Mouse (Mus musculus) layer of hippocampus, adult 2 months (tissue): ENCODE measurements around the gene Cxcl13. TPM values are rescaled to one million over a fixed set of nuclear protein-coding genes. Genes with fewer than 3 reads are reported as not detected.

Experiments used
- DNase-seq, 2 experiments: peaks; one replicate each; pipeline ENCODE4 v3.0.0; 2022; ENCODE audit warnings: low spot score in 2 of 2
- H3K27ac ChIP-seq: fragments of 200-600 bp; 2 replicates; pipeline ENCODE4 v1.8.1; 2022
- H3K4me3 ChIP-seq: fragments of 200-600 bp; 2 replicates; pipeline ENCODE4 v1.8.1; 2022; ENCODE audit warnings: mild to moderate bottlenecking
- CTCF ChIP-seq: fragments of 200-600 bp; conservative IDR thresholded peaks from 2 replicates; pipeline ENCODE4 v1.8.1; 2022; ENCODE audit warnings: antibody characterized with exemption, mild to moderate bottlenecking, moderate library complexity
- long read RNA-seq, 2 experiments: library from polyadenylated mRNA; stranded (forward); transcript quantifications; one replicate each; pipeline ENCODE4 v2.0.0; 2021; ENCODE audit warnings: borderline mapping rate in 2 of 2
- total RNA-seq, 2 experiments: library from RNA; stranded (reverse); gene quantifications; 2 replicates each; pipeline ENCODE4 v1.2.3; 2021

The Cxcl13 gene
- not detected for total RNA-seq
- long read RNA-seq, experiment 1: 0 reads
- long read RNA-seq, experiment 2: 0 reads

- TF ChIP-seq CTCF: no peak
- Histone ChIP-seq H3K27ac (no peak within 1 kb of the TSS), H3K4me3 (no peak within 1 kb of the TSS)
- no peak for DNase-seq
Observed at GRCm38 (mm10) chr5:95956651-95957050, at the start of gene Cxcl13. Gene Cxcl13, plus strand, starts transcription at chr5:95956951.

- H3K27ac ChIP-seq: no peak overlapping the region
- TF ChIP-seq CTCF: no peak
- H3K4me3 ChIP-seq: no peak overlapping the region
- DNase-seq: no peak
Observed at GRCm38 (mm10) chr5:95911006-95911405, 45.7 kb upstream of the Cxcl13 start.

DNA sequence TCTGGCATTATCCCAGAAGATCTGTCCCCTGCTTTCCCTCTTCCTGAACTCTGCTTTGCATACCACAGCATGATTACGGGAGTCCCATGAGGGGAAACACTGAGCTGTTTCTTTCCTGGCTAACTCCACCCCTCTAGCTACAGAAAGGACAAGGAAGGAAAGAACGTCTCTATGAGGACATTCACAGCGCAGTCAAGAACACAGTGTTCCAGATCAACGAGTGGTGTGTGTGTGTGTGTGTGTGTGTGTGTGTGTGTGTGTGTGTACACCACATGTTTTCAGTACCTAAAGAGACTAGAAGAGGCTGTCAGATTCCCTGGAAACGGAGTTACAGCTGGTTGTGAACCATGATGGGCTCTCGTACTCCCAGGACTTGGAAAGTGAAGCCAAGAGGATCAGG, 38.3 kb upstream of the Cxcl13 start:
- no peak for DNase-seq
- no peak overlapping the region for H3K4me3 ChIP-seq
- H3K27ac ChIP-seq: no peak overlapping the region
- no peak for TF ChIP-seq CTCF

DNA sequence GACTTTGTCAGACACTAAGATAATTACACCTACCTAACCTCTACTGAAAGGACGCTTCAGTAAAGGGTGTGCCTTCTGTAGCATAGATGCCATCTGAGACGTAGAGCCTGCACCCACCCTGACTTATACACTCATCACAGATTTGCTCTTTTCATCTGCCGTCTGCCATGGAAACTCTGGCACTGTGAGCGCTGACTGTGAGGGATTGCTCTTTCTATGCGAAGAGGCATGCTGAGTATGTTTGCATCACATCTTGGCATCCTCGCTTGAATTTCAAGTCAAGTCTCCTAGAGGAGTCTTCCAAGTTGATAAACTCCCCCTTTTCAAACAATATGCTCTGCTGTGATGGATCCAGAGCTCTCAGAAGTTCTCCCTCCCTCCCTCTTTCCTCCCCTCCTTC, 32.7 kb upstream of the Cxcl13 start:
- H3K27ac ChIP-seq: no peak overlapping the region
- peak in 1 of 2 experiments; percentile 10 for DNase-seq
- no peak overlapping the region for H3K4me3 ChIP-seq
- no peak for TF ChIP-seq CTCF

DNA sequence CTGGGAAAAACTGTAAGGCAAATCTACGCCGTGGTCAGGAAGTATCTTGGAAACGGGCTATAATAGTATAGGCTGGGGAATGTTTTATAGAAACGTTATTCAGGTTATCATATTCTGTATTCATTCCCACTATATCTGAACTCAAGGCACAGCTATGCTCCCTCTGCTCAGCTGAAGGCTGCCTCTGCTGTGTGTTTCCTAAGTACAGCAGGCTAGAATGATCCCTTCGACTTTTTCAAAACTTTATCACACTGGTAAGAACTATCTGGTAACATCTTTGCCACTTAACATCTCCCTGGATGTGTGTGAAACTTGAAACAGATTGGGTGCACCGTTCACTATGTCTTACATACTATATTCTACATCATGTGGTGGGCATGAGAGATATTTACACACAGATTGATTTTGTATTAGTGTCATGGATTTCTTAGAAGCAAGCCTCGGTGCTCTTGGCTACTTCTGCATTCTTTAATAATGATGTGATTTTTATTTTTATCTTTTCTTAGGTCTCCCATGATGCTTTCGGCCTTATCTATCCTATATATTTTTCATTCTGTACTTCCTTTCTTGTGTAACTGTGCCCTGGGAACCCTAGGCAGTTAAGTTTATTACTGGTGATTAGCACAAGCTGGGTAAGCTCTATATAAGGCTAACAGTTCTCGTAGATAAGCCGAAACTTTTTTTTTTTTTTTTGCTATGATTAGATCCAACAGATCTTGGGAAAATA, 31.4 kb upstream of the Cxcl13 start:
- no peak overlapping the region for H3K27ac ChIP-seq
- TF ChIP-seq CTCF: no peak
- H3K4me3 ChIP-seq: no peak overlapping the region
- DNase-seq: no peak

GRCm38 (mm10) chr5:95925931-95926263, 30.9 kb upstream of the Cxcl13 start:
- H3K27ac ChIP-seq: no peak overlapping the region
- DNase-seq: no peak
- H3K4me3 ChIP-seq: no peak overlapping the region
- TF ChIP-seq CTCF: no peak

DNA sequence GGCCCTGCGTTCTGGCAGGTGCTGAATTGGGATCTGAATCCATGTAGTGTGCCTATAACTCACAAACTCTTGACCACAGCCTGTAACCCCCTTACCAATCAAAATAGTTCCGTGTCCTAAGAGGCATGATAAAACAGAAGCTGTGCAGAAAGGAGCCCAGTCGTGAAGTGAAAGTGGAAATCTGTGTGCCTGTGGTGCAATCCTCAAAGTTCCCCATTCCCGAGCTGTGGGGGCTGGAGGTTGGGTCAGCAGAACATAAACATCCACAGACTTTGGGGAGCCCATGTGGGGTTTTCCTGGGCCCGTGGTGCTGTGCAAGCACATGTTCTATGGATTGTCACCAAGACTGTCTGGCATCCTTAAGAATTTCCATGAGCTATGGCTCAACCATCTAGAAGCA, 21.7 kb upstream of the Cxcl13 start:
- DNase-seq: no peak
- no peak overlapping the region for H3K4me3 ChIP-seq
- no peak for TF ChIP-seq CTCF
- no peak overlapping the region for H3K27ac ChIP-seq

DNA sequence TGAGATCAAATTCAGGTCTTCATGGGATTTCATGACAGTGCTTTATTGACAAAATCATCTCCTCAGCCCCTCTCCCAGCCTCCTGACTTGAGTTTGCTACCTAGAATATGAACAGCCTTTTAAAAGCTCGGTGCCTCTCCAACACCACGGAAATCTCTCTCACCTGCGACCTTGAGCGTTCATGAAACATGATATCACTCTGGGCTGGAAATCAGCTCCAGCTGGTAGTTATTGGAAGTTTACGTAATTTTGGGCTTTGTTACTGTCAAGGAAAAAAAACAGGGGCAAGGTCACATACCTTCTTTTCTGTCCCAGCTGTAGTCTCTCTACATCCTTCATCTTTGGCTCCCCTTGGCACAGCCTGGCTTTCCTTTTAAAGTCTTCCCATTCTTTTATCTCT, 20.7 kb upstream of the Cxcl13 start:
- no peak overlapping the region for H3K27ac ChIP-seq
- no peak overlapping the region for H3K4me3 ChIP-seq
- no peak for DNase-seq
- no peak for TF ChIP-seq CTCF

DNA sequence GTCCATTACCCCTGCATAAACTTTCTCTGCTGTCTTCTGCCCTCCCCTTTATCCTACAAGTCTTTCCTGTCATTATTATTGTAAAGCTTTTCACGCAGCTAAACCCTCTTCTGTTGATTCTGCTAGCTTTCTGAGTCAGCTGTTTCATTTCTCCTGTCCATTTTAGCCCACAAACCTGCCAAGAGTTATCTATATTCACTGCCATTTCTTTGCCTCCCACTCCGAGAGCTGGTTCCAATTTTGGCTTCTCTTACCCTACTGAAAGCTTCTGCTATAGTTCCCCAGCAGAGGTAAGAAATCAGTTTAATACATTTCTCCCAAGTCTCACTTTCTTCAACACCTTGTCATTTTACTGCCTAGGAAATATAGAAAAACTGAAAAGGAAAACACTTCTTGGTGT, 19.6 kb upstream of the Cxcl13 start:
- no peak for TF ChIP-seq CTCF
- no peak for DNase-seq
- H3K4me3 ChIP-seq: no peak overlapping the region
- no peak overlapping the region for H3K27ac ChIP-seq

- H3K27ac ChIP-seq: no peak overlapping the region
- no peak for DNase-seq
- peak; percentile 45 for TF ChIP-seq CTCF
- no peak overlapping the region for H3K4me3 ChIP-seq
Observed at GRCm38 (mm10) chr5:95938044-95938625, 18.6 kb upstream of the Cxcl13 start.

- H3K4me3 ChIP-seq: no peak overlapping the region
- no peak for TF ChIP-seq CTCF
Observed at GRCm38 (mm10) chr5:95940682-95941221, 16.0 kb upstream of the Cxcl13 start.

GRCm38 (mm10) chr5:95941562-95941961, 15.2 kb upstream of the Cxcl13 start:
- Histone ChIP-seq H3K4me3 (no peak overlapping the region), H3K27ac (no peak overlapping the region)
- DNase-seq: no peak
- TF ChIP-seq CTCF: no peak

More at GRCm38 (mm10) chr5:95940682-95941221, 16.0 kb upstream of the Cxcl13 start:
- no peak for DNase-seq
- no peak overlapping the region for H3K27ac ChIP-seq

DNA sequence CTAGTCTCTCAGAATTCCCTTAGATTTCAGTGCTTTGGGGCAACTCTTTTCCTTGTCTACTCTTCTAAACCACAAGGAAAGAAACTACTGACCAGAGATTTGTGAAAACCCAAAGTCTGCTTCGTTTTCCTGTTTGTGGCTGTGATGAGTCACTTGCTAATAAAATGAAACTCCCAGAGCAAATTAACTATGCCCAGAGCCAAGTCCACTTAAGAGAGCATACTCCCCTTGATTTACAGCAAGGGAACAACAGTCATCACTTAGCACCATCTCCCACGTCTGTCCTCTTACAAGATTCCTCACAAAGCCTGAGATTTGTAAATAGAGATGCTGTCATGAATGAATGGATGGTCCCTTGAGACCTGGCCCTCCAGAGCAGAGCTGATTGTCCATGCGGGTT, 11.6 kb upstream of the Cxcl13 start:
- Histone ChIP-seq H3K27ac (no peak overlapping the region), H3K4me3 (no peak overlapping the region)
- DNase-seq: no peak
- TF ChIP-seq CTCF: no peak

- no peak for TF ChIP-seq CTCF
- H3K27ac ChIP-seq: no peak overlapping the region
- H3K4me3 ChIP-seq: no peak overlapping the region
- DNase-seq: no peak
Observed at GRCm38 (mm10) chr5:95946344-95946743, 10.4 kb upstream of the Cxcl13 start.
